Comparison of ENCODE assay signal across 8 mouse cellular contexts in the genomic region with DNA sequence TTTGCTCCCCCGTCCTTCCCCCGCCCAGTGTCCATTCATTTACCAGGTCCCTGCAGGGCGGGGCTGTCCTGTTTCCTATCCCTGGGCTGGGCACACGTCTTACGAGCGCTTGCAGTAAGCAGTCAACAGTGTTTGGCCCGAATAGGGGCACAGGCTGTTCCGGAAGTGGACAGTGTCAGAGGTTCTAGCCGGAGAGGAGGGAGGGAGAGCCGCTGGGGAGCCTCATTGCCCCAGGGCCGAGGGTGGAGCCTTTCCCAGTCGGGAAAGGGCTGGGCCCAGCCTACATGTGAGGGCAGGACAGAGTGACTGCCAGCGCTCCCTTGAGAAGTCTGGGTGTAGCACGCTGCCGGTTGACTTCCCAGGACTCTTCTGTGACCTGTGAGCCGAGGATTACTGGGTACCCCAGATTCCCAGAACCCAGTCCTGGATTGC. TPM values are rescaled to one million over a fixed set of nuclear protein-coding genes. Genes with fewer than 3 reads are reported as not detected.
DNase-seq lines count a peak whose midpoint lies in the region; ATAC-seq and TF ChIP-seq lines count a peak whose summit lies in the region.

Gene Map3k6 (plus strand): TSS at position 329 of the 432 bp plus-strand sequence.

- TF ChIP-seq CTCF in small intestine, adult 2 months (IDR thresholded peaks at IDR 0.05; ENCODE audit: extremely low read depth, insufficient read length, insufficient replicate concordance, low read depth, low read length) = no peak

- H3K4me3 ChIP-seq in embryonic facial prominence, embryonic 13.5 days = peak within 1 kb of the TSS; percentile 67
- peak within 1 kb of the TSS; percentile 62 for H3K4me3 ChIP-seq in heart, embryonic 11.5 days (ENCODE audit: low read depth, low read length)
- H3K4me3 ChIP-seq in kidney, embryonic 16.5 days (ENCODE audit: low read length) = peak within 1 kb of the TSS; percentile 67
- H3K4me3 ChIP-seq in small intestine, adult 2 months (ENCODE audit: low read depth, low read length) = peak within 1 kb of the TSS; percentile 85

- H3K36me3 ChIP-seq in embryonic facial prominence, embryonic 13.5 days = no peaks in the 10 kb centered on the region
- no peaks in the 10 kb centered on the region for H3K36me3 ChIP-seq in heart, embryonic 11.5 days (ENCODE audit: control insufficient read depth, insufficient read depth, low read length)
- no peaks in the 10 kb centered on the region for H3K36me3 ChIP-seq in kidney, embryonic 16.5 days (ENCODE audit: insufficient read depth, low read length)
- no peaks in the 10 kb centered on the region for H3K36me3 ChIP-seq in small intestine, adult 2 months (ENCODE audit: control insufficient read depth, insufficient read depth, low read length)

- H3K4me1 ChIP-seq in embryonic facial prominence, embryonic 13.5 days = peaks cover 10% of the 10 kb centered on the region
- peaks cover 12% of the 10 kb centered on the region for H3K4me1 ChIP-seq in heart, embryonic 11.5 days (ENCODE audit: control insufficient read depth, insufficient read depth, low read length)
- H3K4me1 ChIP-seq in kidney, embryonic 16.5 days (ENCODE audit: insufficient read depth, low read length) = peaks cover 22% of the 10 kb centered on the region
- H3K4me1 ChIP-seq in small intestine, adult 2 months (ENCODE audit: control insufficient read depth, insufficient read depth, insufficient read length, low read length) = peaks cover 6% of the 10 kb centered on the region

- peak within 1 kb of the TSS; percentile 48; the same call in 1 of the 2 replicates for H3K27ac ChIP-seq in embryonic facial prominence, embryonic 13.5 days
- H3K27ac ChIP-seq in heart, embryonic 11.5 days (ENCODE audit: low read depth, low read length) = peak within 1 kb of the TSS; percentile 66
- peak within 1 kb of the TSS; percentile 71 for H3K27ac ChIP-seq in kidney, embryonic 16.5 days (ENCODE audit: low read length)
- H3K27ac ChIP-seq in small intestine, adult 2 months (ENCODE audit: insufficient read depth, low read depth, low read length) = peak within 1 kb of the TSS; percentile 87

- ATAC-seq in embryonic facial prominence, embryonic 13.5 days (ENCODE audit: insufficient number of reproducible peaks, insufficient read depth, low FRiP score, low TSS enrichment, low read depth) = no peak
- ATAC-seq in heart, embryonic 11.5 days (replicated peaks; ENCODE audit: insufficient number of reproducible peaks, low FRiP score, low TSS enrichment) = no peak
- peak; percentile 55 for ATAC-seq in kidney, embryonic 16.5 days (ENCODE audit: low FRiP score, low TSS enrichment)

- TF ChIP-seq POLR2A in small intestine, adult 2 months (IDR thresholded peaks at IDR 0.05; ENCODE audit: low read depth, low read length) = peak; percentile 91

- peak within 1 kb of the TSS; percentile 95 for H3K4me2 ChIP-seq in embryonic facial prominence, embryonic 13.5 days
- H3K4me2 ChIP-seq in heart, embryonic 11.5 days = peak within 1 kb of the TSS; percentile 98
- H3K4me2 ChIP-seq in kidney, embryonic 16.5 days (replicated peaks; ENCODE audit: low read depth, low read length) = peak within 1 kb of the TSS; percentile 99

- no peaks in the 10 kb centered on the region for H3K9me3 ChIP-seq in embryonic facial prominence, embryonic 13.5 days
- no peaks in the 10 kb centered on the region for H3K9me3 ChIP-seq in heart, embryonic 11.5 days (replicated peaks; ENCODE audit: control insufficient read depth, low read length)
- no peaks in the 10 kb centered on the region for H3K9me3 ChIP-seq in kidney, embryonic 16.5 days (ENCODE audit: low read length)

- WGBS in embryonic facial prominence, embryonic 13.5 days = 4% methylated on average over 16 of the region's 16 CpGs
- 5% methylated on average over 16 of the region's 16 CpGs for WGBS in heart, embryonic 11.5 days (ENCODE audit: insufficient replicate concordance)
- WGBS in kidney, embryonic 16.5 days = 5% methylated on average over 16 of the region's 16 CpGs
- 6% methylated on average over 16 of the region's 16 CpGs for WGBS in small intestine, adult 2 months

- peak; percentile 24 for DNase-seq in thymus, postnatal 25 days
- DNase-seq in thymus, postnatal 0 days (ENCODE audit: low spot score) = no peak
- DNase-seq in lung, postnatal 25 days (ENCODE audit: low spot score) = peak; percentile 96
- no peak for DNase-seq in frontal cortex, postnatal 36 days (ENCODE audit: low spot score in 2 of 2)

- H3K27me3 ChIP-seq in embryonic facial prominence, embryonic 13.5 days = peaks cover 55% of the 10 kb centered on the region
- H3K27me3 ChIP-seq in heart, embryonic 11.5 days (ENCODE audit: control insufficient read depth, insufficient read depth, low read length) = peaks cover 32% of the 10 kb centered on the region
- H3K27me3 ChIP-seq in kidney, embryonic 16.5 days (ENCODE audit: insufficient read depth, low read length) = peaks cover 18% of the 10 kb centered on the region
- no peaks in the 10 kb centered on the region for H3K27me3 ChIP-seq in small intestine, adult 2 months (ENCODE audit: control insufficient read depth, insufficient read depth, low read length)

- H3K9ac ChIP-seq in embryonic facial prominence, embryonic 13.5 days = peak within 1 kb of the TSS; percentile 79
- H3K9ac ChIP-seq in heart, embryonic 11.5 days (ENCODE audit: low read depth, low read length) = peak within 1 kb of the TSS; percentile 74
- H3K9ac ChIP-seq in kidney, embryonic 16.5 days (replicated peaks; ENCODE audit: low read length) = peak within 1 kb of the TSS; percentile 78

RNA-seq across cellular contexts. Expression of gene Map3k6, which starts in this region (rescaled TPM):
- polyA plus RNA-seq in thymus, postnatal 0 days (2015; fragmentation: Nextera tagmentation; extraction: Ambion mirVana) = 2.2 and 2.6 TPM in 2 replicates
- polyA plus RNA-seq in embryonic facial prominence, embryonic 13.5 days (2015; fragmentation: Nextera tagmentation; extraction: Ambion mirVana) = 4.3 and 4.8 TPM in 2 replicates
- polyA plus RNA-seq in heart, embryonic 11.5 days (2014; fragmentation: Nextera tagmentation; extraction: Ambion mirVana) = 1.5 and 1.7 TPM in 2 replicates
- polyA plus RNA-seq in kidney, embryonic 16.5 days (2015; fragmentation: Nextera tagmentation; extraction: Ambion mirVana) = 3.8 TPM in 2 replicates
- polyA plus RNA-seq in small intestine, adult 2 months (2012; rRNA removed) = 1.7 and 75.5 TPM in 2 replicates

Comparison
In these comparisons a context has a peak if more than half of its experiments do, and no peak if none do; other contexts are left out.
1. DNase-seq: peak in thymus, postnatal 25 days (single experiment) and lung, postnatal 25 days (single experiment); none in thymus, postnatal 0 days (single experiment) and frontal cortex, postnatal 36 days (0 of 2).
2. Peak in every context shown above with its lines, with median percentiles within 50 percentile points of each other: H3K27ac ChIP-seq, H3K4me2 ChIP-seq, H3K4me3 ChIP-seq and H3K9ac ChIP-seq.